Mouse (Mus musculus): ENCODE measurements around the gene Olfr965.

DNA sequence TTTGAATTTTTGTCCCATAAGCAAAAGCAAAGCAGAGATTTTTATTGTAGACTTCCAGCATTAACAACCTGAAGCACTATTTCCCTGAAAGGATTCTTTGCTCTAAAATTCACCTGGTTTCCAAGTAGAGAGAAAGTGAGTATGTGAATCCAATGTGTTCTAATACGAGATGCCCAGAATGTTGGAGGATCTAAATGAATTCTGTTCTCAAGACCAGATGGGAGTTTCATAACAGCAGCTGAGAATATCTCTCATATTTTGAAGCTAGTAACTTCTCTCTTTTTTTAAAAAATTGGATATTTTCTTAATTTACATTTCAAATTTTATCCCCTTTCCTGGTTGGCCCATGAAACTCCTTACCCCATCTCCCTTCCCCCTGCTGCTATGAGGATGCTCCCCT, 35.3 kb downstream of the Olfr965 start:
- TF ChIP-seq GATA1 (IDR thresholded peaks at IDR 0.05; ENCODE audit: borderline replicate concordance, low read length): no peak
- TF ChIP-seq FLI1 (IDR thresholded peaks at IDR 0.05; ENCODE audit: low read length): no peak
